Comparison of ENCODE assay signal across 21 mouse cellular contexts in genomic region chr17:80485160-80485559, GRCm38 (mm10).
"Had no signal": no experiment of that assay in that cellular context is flagged by ENCODE, and none has a peak within 500 bp of the region (broad histone marks: within the 10 kb centered on the region; RNA-seq: fewer than 3 reads in every experiment).

No protein-coding gene starts in this region.

- H3K4me2 ChIP-seq: kidney, embryonic 15.5 days; limb, embryonic 13.5 days; liver, embryonic 13.5 days; midbrain, embryonic 13.5 days; neural tube, embryonic 12.5 days; neural tube, embryonic 15.5 days had no signal

- H3K36me3 ChIP-seq: kidney, embryonic 15.5 days; limb, embryonic 10.5 days; limb, embryonic 13.5 days; liver, embryonic 13.5 days; midbrain, embryonic 13.5 days; neural tube, embryonic 12.5 days; neural tube, embryonic 15.5 days had no signal

- H3K27me3 ChIP-seq: kidney, embryonic 15.5 days; limb, embryonic 13.5 days; liver, embryonic 13.5 days; midbrain, embryonic 13.5 days; neural tube, embryonic 12.5 days; neural tube, embryonic 15.5 days had no signal

- H3K9ac ChIP-seq: kidney, embryonic 15.5 days; limb, embryonic 13.5 days; liver, embryonic 13.5 days; midbrain, embryonic 13.5 days; neural tube, embryonic 12.5 days; neural tube, embryonic 15.5 days had no signal

- H3K9me3 ChIP-seq: kidney, embryonic 15.5 days; limb, embryonic 10.5 days; limb, embryonic 13.5 days; liver, embryonic 13.5 days; midbrain, embryonic 13.5 days; neural tube, embryonic 12.5 days; neural tube, embryonic 15.5 days had no signal

- ATAC-seq: midbrain, embryonic 13.5 days had no signal

- DNase-seq: kidney, adult 8-10 months; kidney, postnatal 10 days; kidney, postnatal 36 days; liver; liver, embryonic 13.5 days; lung, adult 2 months; lung, postnatal 14 days; lung, postnatal 4 days; right cerebral cortex, adult 18-20 months; right cerebral cortex, postnatal 14 days; right cerebral cortex, postnatal 4 days; spleen, adult 18-20 months; thymus, adult 2 months; thymus, postnatal 14 days; thymus, postnatal 4 days had no signal

- H3K27ac ChIP-seq: kidney, embryonic 15.5 days; limb, embryonic 10.5 days; limb, embryonic 13.5 days; liver, embryonic 13.5 days; midbrain, embryonic 13.5 days; neural tube, embryonic 12.5 days; neural tube, embryonic 15.5 days had no signal

- H3K4me3 ChIP-seq: kidney, embryonic 15.5 days; limb, embryonic 10.5 days; limb, embryonic 13.5 days; liver, embryonic 13.5 days; midbrain, embryonic 13.5 days; neural tube, embryonic 12.5 days; neural tube, embryonic 15.5 days had no signal
